Mouse (Mus musculus): ENCODE results near the gene Mamstr.

Gene Mamstr

DNA sequence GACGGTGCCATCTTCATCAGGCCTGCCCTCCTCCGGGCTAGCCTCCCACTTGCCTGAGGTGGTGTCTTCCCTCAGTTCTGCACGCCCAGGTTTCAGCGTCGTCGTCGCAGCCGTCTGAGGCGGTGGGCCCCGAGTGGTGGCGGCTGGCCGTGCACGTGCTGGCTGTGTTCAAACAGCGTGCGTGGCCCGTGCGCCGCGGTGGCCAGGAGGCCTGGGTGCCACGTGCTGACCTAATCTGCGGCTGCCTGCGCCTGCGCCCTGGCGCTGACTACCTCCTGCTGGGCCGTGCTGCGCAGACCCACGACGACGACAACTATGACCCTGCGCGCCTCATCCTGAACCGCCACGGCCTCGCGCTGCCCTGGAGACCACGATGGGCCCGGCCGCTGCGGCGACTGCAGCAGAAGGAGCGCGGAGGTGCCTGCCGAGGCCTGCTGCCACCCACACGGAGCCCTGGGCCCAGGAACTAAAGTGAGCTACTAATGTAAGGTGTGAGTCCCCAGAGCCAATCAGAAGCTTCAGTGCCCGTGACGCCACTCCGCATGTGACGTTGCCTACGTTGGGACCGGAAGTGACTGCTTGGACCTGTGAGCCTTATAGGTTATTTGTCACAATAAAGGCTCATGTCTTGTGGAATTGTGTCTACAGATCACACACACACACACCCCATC is 54.3 kb downstream of the Mamstr start, which contains the start of gene Sec1:
Sec1 (minus strand) TSS at position 482 of the 671 bp plus-strand sequence.
- no peak for DNase-seq (ENCODE audit: low read depth)

GRCm38 (mm10) chr7:45695098-45695497 is 55.3 kb downstream of the Mamstr start:
- no peak for DNase-seq (ENCODE audit: low read depth)
